Mouse (Mus musculus) cortical plate, adult 2 months (tissue): ENCODE data around the gene 4933411K16Rik.

Source experiments
- CTCF ChIP-seq: fragments of 200-500 bp; IDR thresholded peaks from 2 replicates; pipeline ENCODE4 v1.5.1; 2011; ENCODE audit warnings: mild to moderate bottlenecking, control low read depth, low read length; ENCODE audit not compliant: insufficient read depth; ENCODE audit errors: extremely low read depth
- POLR2A ChIP-seq: fragments of 200-500 bp; IDR thresholded peaks from 2 replicates; pipeline ENCODE4 v1.6.1; 2011; ENCODE audit warnings: mild to moderate bottlenecking, low read length, control low read depth; ENCODE audit not compliant: insufficient read depth; ENCODE audit errors: extremely low read depth

DNA sequence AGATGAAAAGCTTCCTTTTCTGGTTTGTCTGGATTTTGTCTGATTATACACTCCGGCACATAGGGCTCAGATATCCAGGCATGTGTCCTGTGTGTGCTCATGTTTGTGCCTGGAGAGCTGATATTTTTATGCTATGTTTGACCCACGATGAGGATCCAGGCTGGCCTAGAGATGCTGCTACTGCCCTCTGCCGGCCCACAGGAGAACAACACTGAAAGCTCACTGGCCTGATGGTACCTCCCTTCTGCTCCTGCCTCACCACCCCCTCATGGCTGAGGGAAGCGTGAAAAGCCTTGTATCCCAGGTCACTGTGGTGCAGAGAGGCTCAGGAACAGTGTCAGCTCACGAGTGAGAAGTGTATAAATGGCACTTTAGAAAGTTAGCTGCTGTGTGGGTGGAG, 25.9 kb upstream of the 4933411K16Rik start:
- peak; percentile 94 for TF ChIP-seq CTCF
- TF ChIP-seq POLR2A, result no peak
